Mouse (Mus musculus): ENCODE data around the gene Nlgn1.

GRCm38 (mm10) chr3:26117071-26117470 is 215.2 kb downstream of the Nlgn1 start:
- TF ChIP-seq CTCF (IDR thresholded peaks at IDR 0.05) (no peak), EP300 (IDR thresholded peaks at IDR 0.05) (no peak)

All from lung, postnatal 0 days (tissue).